In genomic region chr9:78481423-78482331, GRCm38 (mm10) we compare ENCODE assay signal across 8 mouse cellular contexts. TPM values are rescaled to one million over a fixed set of nuclear protein-coding genes. Genes with fewer than 3 reads are reported as not detected.
DNase-seq lines count a peak whose midpoint lies in the region; ATAC-seq and TF ChIP-seq lines count a peak whose summit lies in the region.

No protein-coding gene starts in this region.

- peak; percentile 99 for TF ChIP-seq POLR2A in CH12.LX (IDR thresholded peaks at IDR 0.05; ENCODE audit: low read depth, low read length)

- WGBS in forebrain, embryonic 11.5 days = under 1% methylated on average over 72 of the region's 77 CpGs
- under 1% methylated on average over 70 of the region's 77 CpGs for WGBS in heart, embryonic 16.5 days
- WGBS in liver, embryonic 15.5 days (ENCODE audit: insufficient replicate concordance) = 4% methylated on average over 72 of the region's 77 CpGs
- under 1% methylated on average over 74 of the region's 77 CpGs for WGBS in neural tube, embryonic 12.5 days

- peaks cover 30% of the 10 kb centered on the region for H3K79me2 ChIP-seq in CH12.LX (replicated peaks; ENCODE audit: control insufficient read depth, extremely low read depth, insufficient read depth, poor library complexity, severe bottlenecking)

- H3K4me2 ChIP-seq in CH12.LX (ENCODE audit: insufficient read depth, low read depth, poor library complexity, severe bottlenecking) = peak overlapping the region; percentile 60
- H3K4me2 ChIP-seq in forebrain, embryonic 11.5 days (ENCODE audit: low read depth, low read length, severe bottlenecking) = peak overlapping the region; percentile 59
- H3K4me2 ChIP-seq in heart, embryonic 16.5 days (ENCODE audit: low read depth, low read length) = peak overlapping the region; percentile 80
- H3K4me2 ChIP-seq in liver, embryonic 15.5 days = peak overlapping the region; percentile 92
- peak overlapping the region; percentile 69 for H3K4me2 ChIP-seq in neural tube, embryonic 12.5 days (replicated peaks)

- TF ChIP-seq RAD21 in CH12.LX (IDR thresholded peaks at IDR 0.05; ENCODE audit: low read depth, low read length) = no peak; the same call in none of the 2 replicates

- no peak for TF ChIP-seq CTCF in CH12.LX (conservative IDR thresholded peaks at IDR 0.05 in 1 of 2, IDR thresholded peaks at IDR 0.05 in 1 of 2; ENCODE audit: low read depth in 2 of 2, low read length in 2 of 2)

- DNase-seq in CH12.LX (ENCODE audit: extremely low read depth) = peak; percentile 96
- peak; percentile 91 for DNase-seq in c-Kit-positive CD71-positive TER-119-negative erythroid progenitor cells, embryonic 14.5 days (ENCODE audit: low read depth)
- peak; percentile 99 for DNase-seq in forebrain, embryonic 11.5 days (ENCODE audit: low spot score)
- DNase-seq in kidney, postnatal 36 days = peak; percentile 95 to 98
- DNase-seq in telencephalon, adult 2 months (ENCODE audit: low read depth, low spot score) = peak; percentile 98

- H3K36me3 ChIP-seq in CH12.LX (replicated peaks in 1 of 2; ENCODE audit: control insufficient read depth in 1 of 2, insufficient read depth in 1 of 2, low read length in 1 of 2) = peaks cover 36% of the 10 kb centered on the region in 2 experiments
- H3K36me3 ChIP-seq in forebrain, embryonic 11.5 days (ENCODE audit: control insufficient read depth, insufficient read depth, low read length) = peaks cover 6% of the 10 kb centered on the region; the same call in 1 of the 2 replicates
- H3K36me3 ChIP-seq in heart, embryonic 16.5 days (ENCODE audit: control insufficient read depth, insufficient read depth) = peaks cover 22% of the 10 kb centered on the region
- peaks cover 36% of the 10 kb centered on the region for H3K36me3 ChIP-seq in liver, embryonic 15.5 days (replicated peaks)
- peaks cover 25% of the 10 kb centered on the region for H3K36me3 ChIP-seq in neural tube, embryonic 12.5 days

- dilution Hi-C loops in CH12.LX (cut with MboI; ENCODE audit: extremely low pct_ligation_motif_present, extremely low pct_unique_long_range_greater_than_20kb, low sequenced_read_pairs) = no loop called here

- no peaks in the 10 kb centered on the region for H3K27me3 ChIP-seq in CH12.LX (replicated peaks)
- H3K27me3 ChIP-seq in forebrain, embryonic 11.5 days (ENCODE audit: control insufficient read depth, insufficient read depth, low read length) = no peaks in the 10 kb centered on the region
- H3K27me3 ChIP-seq in heart, embryonic 16.5 days (ENCODE audit: control insufficient read depth, insufficient read depth, low read length) = no peaks in the 10 kb centered on the region
- no peaks in the 10 kb centered on the region for H3K27me3 ChIP-seq in liver, embryonic 15.5 days
- H3K27me3 ChIP-seq in neural tube, embryonic 12.5 days (replicated peaks) = no peaks in the 10 kb centered on the region

- peak overlapping the region; percentile 96 for H3K27ac ChIP-seq in CH12.LX (ENCODE audit: insufficient read depth, low read depth)
- peak overlapping the region; percentile 99 for H3K27ac ChIP-seq in forebrain, embryonic 11.5 days (ENCODE audit: low read depth, low read length)
- peak overlapping the region; percentile 100 for H3K27ac ChIP-seq in heart, embryonic 16.5 days (ENCODE audit: low read length)
- H3K27ac ChIP-seq in liver, embryonic 15.5 days (replicated peaks) = peak overlapping the region; percentile 95
- H3K27ac ChIP-seq in neural tube, embryonic 12.5 days = peak overlapping the region; percentile 98

- H3K9me3 ChIP-seq in CH12.LX (replicated peaks; ENCODE audit: low read length) = no peaks in the 10 kb centered on the region
- no peaks in the 10 kb centered on the region for H3K9me3 ChIP-seq in forebrain, embryonic 11.5 days (ENCODE audit: control insufficient read depth, low read length)
- no peaks in the 10 kb centered on the region for H3K9me3 ChIP-seq in heart, embryonic 16.5 days (replicated peaks; ENCODE audit: control insufficient read depth, low read length)
- H3K9me3 ChIP-seq in liver, embryonic 15.5 days (replicated peaks) = no peaks in the 10 kb centered on the region
- no peaks in the 10 kb centered on the region for H3K9me3 ChIP-seq in neural tube, embryonic 12.5 days

- H3K4me1 ChIP-seq in CH12.LX (ENCODE audit: control insufficient read depth in 1 of 2, insufficient read depth in 2 of 2) = peaks cover 0 to 31% of the 10 kb centered on the region in 2 experiments; a peak in 2 of 4 replicates
- peaks cover 4% of the 10 kb centered on the region; the same call in 1 of the 2 replicates for H3K4me1 ChIP-seq in forebrain, embryonic 11.5 days (replicated peaks; ENCODE audit: control insufficient read depth, insufficient read depth, low read length)
- peaks cover 21% of the 10 kb centered on the region for H3K4me1 ChIP-seq in heart, embryonic 16.5 days (ENCODE audit: control insufficient read depth, insufficient read depth, low read length)
- H3K4me1 ChIP-seq in liver, embryonic 15.5 days (replicated peaks) = peaks cover 27% of the 10 kb centered on the region
- H3K4me1 ChIP-seq in neural tube, embryonic 12.5 days = peaks cover 12% of the 10 kb centered on the region

- peak; percentile 20; the same call in 1 of the 2 replicates for TF ChIP-seq EP300 in CH12.LX (IDR thresholded peaks at IDR 0.05; ENCODE audit: low read length)

- ATAC-seq in forebrain, embryonic 11.5 days (replicated peaks; ENCODE audit: low FRiP score) = peak; percentile 98
- ATAC-seq in heart, embryonic 16.5 days (replicated peaks; ENCODE audit: extremely low read depth, insufficient read depth, low FRiP score) = peak; percentile 97
- peak; percentile 89 for ATAC-seq in liver, embryonic 15.5 days (ENCODE audit: insufficient read depth)
- ATAC-seq in neural tube, embryonic 12.5 days (ENCODE audit: low FRiP score, low read depth) = peak; percentile 99

- peak overlapping the region; percentile 83 to 99 (median 98) for H3K4me3 ChIP-seq in CH12.LX (replicated peaks in 1 of 3; ENCODE audit: low read depth in 2 of 3, low read length in 2 of 3, poor library complexity in 1 of 3)
- peak overlapping the region; percentile 99 for H3K4me3 ChIP-seq in forebrain, embryonic 11.5 days (ENCODE audit: low read depth, low read length)
- peak overlapping the region; percentile 100 for H3K4me3 ChIP-seq in heart, embryonic 16.5 days (ENCODE audit: low read length)
- H3K4me3 ChIP-seq in liver, embryonic 15.5 days (replicated peaks) = peak overlapping the region; percentile 92
- peak overlapping the region; percentile 98 for H3K4me3 ChIP-seq in neural tube, embryonic 12.5 days

- peak overlapping the region; percentile 99 for H3K9ac ChIP-seq in CH12.LX (ENCODE audit: insufficient read depth, low read depth)
- H3K9ac ChIP-seq in forebrain, embryonic 11.5 days (ENCODE audit: low read length) = peak overlapping the region; percentile 100
- H3K9ac ChIP-seq in heart, embryonic 16.5 days (ENCODE audit: low read length) = peak overlapping the region; percentile 100
- peak overlapping the region; percentile 92 for H3K9ac ChIP-seq in liver, embryonic 15.5 days
- peak overlapping the region; percentile 99 for H3K9ac ChIP-seq in neural tube, embryonic 12.5 days

- in situ Hi-C loops in CH12.LX (cut with MboI; ENCODE audit: low pct_ligation_motif_present, low pct_unique_long_range_greater_than_20kb, low sequenced_read_pairs) = no loop called here

TF ChIP-seq in CH12.LX, 34 proteins besides CTCF, POLR2A, EP300 and RAD21 (continues in another document):
- TF ChIP-seq SIN3A (IDR thresholded peaks at IDR 0.05; ENCODE audit: low read length) = peak; percentile 77
- peak; percentile 85 for TF ChIP-seq NRF1 (IDR thresholded peaks at IDR 0.05; ENCODE audit: low read depth, low read length)
- peak; percentile 72 for TF ChIP-seq HCFC1 (IDR thresholded peaks at IDR 0.05; ENCODE audit: low read depth, low read length)
- no peak for TF ChIP-seq JUND (conservative IDR thresholded peaks at IDR 0.05; ENCODE audit: low read depth, low read length)
- peak; percentile 97 for TF ChIP-seq POLR2AphosphoS2 (IDR thresholded peaks at IDR 0.05; ENCODE audit: low read depth, low read length)

RNA-seq across cellular contexts. Expression of gene Eef1a1, which starts 7.3 kb away (rescaled TPM):
- total RNA-seq in CH12.LX (2012; rRNA removed) (14,448 and 18,409 TPM in 2 replicates), CH12.LX (2014; rRNA removed) (21,026 and 21,314 TPM in 2 replicates)
- 11,979 and 12,362 TPM in 2 replicates for polyA plus RNA-seq in CH12.LX (2012; ENCODE audit: insufficient read length, low read depth)
- 4,522 and 4,661 TPM in 2 replicates for polyA plus RNA-seq in forebrain, embryonic 11.5 days (2014; fragmentation: Nextera tagmentation; extraction: Ambion mirVana)
- polyA plus RNA-seq in heart, embryonic 16.5 days (2015; fragmentation: Nextera tagmentation; extraction: Ambion mirVana) = 3,112 and 3,297 TPM in 2 replicates
- 2,003 and 2,036 TPM in 2 replicates for polyA plus RNA-seq in liver, embryonic 15.5 days (2015; fragmentation: Nextera tagmentation; extraction: Ambion mirVana)
- polyA plus RNA-seq in neural tube, embryonic 12.5 days (2016; fragmentation: Nextera tagmentation; extraction: Ambion mirVana) = 3,212 and 3,225 TPM in 2 replicates

RNA-seq across cellular contexts. Expression of gene Gm17324, which starts 33.1 kb away (rescaled TPM):
- total RNA-seq in CH12.LX (2012; rRNA removed) = 0.46 and 0.55 TPM in 2 replicates
- not detected in 2 replicates for total RNA-seq in CH12.LX (2014; rRNA removed)
- not detected in 2 replicates for polyA plus RNA-seq in CH12.LX (2012; ENCODE audit: insufficient read length, low read depth)
- polyA plus RNA-seq in forebrain, embryonic 11.5 days (2014; fragmentation: Nextera tagmentation; extraction: Ambion mirVana) = 0.72 and 0.80 TPM in 2 replicates
- 0.49 and 0.50 TPM in 2 replicates for polyA plus RNA-seq in heart, embryonic 16.5 days (2015; fragmentation: Nextera tagmentation; extraction: Ambion mirVana)
- 0.45 and 0.68 TPM in 2 replicates for polyA plus RNA-seq in liver, embryonic 15.5 days (2015; fragmentation: Nextera tagmentation; extraction: Ambion mirVana)
- 0.78 and 1.2 TPM in 2 replicates for polyA plus RNA-seq in neural tube, embryonic 12.5 days (2016; fragmentation: Nextera tagmentation; extraction: Ambion mirVana)

RNA-seq across cellular contexts. Expression of gene Mto1, which starts 33.7 kb away (rescaled TPM):
- total RNA-seq in CH12.LX (2012; rRNA removed) (21.5 and 22.9 TPM in 2 replicates), CH12.LX (2014; rRNA removed) (21.5 and 22.5 TPM in 2 replicates)
- 13.8 and 14.2 TPM in 2 replicates for polyA plus RNA-seq in CH12.LX (2012; ENCODE audit: insufficient read length, low read depth)
- polyA plus RNA-seq in forebrain, embryonic 11.5 days (2014; fragmentation: Nextera tagmentation; extraction: Ambion mirVana) = 28.0 and 30.6 TPM in 2 replicates
- polyA plus RNA-seq in heart, embryonic 16.5 days (2015; fragmentation: Nextera tagmentation; extraction: Ambion mirVana) = 30.1 and 32.8 TPM in 2 replicates
- 19.6 and 19.8 TPM in 2 replicates for polyA plus RNA-seq in liver, embryonic 15.5 days (2015; fragmentation: Nextera tagmentation; extraction: Ambion mirVana)
- polyA plus RNA-seq in neural tube, embryonic 12.5 days (2016; fragmentation: Nextera tagmentation; extraction: Ambion mirVana) = 25.6 and 26.5 TPM in 2 replicates

RNA-seq across cellular contexts. Expression of gene Cgas, which starts 38.6 kb away (rescaled TPM):
- not detected in 2 replicates for total RNA-seq in CH12.LX (2012; rRNA removed)
- total RNA-seq in CH12.LX (2014; rRNA removed) = not detected in 2 replicates
- not detected in 2 replicates for polyA plus RNA-seq in CH12.LX (2012; ENCODE audit: insufficient read length, low read depth)
- polyA plus RNA-seq in forebrain, embryonic 11.5 days (2014; fragmentation: Nextera tagmentation; extraction: Ambion mirVana) = 0.39 and 0.44 TPM in 2 replicates
- polyA plus RNA-seq in heart, embryonic 16.5 days (2015; fragmentation: Nextera tagmentation; extraction: Ambion mirVana) = 1.4 and 1.5 TPM in 2 replicates
- polyA plus RNA-seq in liver, embryonic 15.5 days (2015; fragmentation: Nextera tagmentation; extraction: Ambion mirVana) = 0.82 and 0.98 TPM in 2 replicates
- 0.73 and 1.3 TPM in 2 replicates for polyA plus RNA-seq in neural tube, embryonic 12.5 days (2016; fragmentation: Nextera tagmentation; extraction: Ambion mirVana)

Comparison
In these comparisons a context has a peak if more than half of its experiments do, and no peak if none do; other contexts are left out.
1. Peak in every context shown above with its lines: DNase-seq, ATAC-seq, H3K4me3 ChIP-seq and H3K27ac ChIP-seq.